Mouse (Mus musculus) frontal cortex, postnatal 10 days (tissue): ENCODE measurements around the gene Dtl.

Experiments
- DNase-seq, 2 experiments: peaks; one replicate each; pipeline ENCODE4 v3.0.0; 2022; ENCODE audit warnings: low spot score in 2 of 2, mixed read lengths in 1 of 2

Gene Dtl

DNA sequence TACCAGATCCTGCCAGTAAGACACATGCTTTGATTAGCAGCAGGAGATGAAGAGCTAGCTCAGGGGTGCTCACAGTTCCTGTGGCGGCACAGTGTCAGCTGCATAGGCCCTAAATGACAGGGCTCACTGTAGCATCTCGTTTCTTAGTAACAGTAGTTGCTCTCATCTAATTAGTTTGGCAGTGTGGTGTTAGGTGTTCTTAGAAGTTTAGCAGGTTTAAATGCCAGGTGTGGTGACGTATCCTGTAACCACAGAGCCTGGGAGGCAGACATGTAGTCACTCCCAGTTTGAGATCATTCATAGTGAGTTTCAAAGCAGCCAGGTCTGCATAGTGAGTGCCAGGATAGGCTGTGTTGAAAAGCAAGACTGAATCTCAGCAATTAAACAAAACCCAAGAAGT is 4.2 kb upstream of the Dtl start:
- no peak for DNase-seq

DNA sequence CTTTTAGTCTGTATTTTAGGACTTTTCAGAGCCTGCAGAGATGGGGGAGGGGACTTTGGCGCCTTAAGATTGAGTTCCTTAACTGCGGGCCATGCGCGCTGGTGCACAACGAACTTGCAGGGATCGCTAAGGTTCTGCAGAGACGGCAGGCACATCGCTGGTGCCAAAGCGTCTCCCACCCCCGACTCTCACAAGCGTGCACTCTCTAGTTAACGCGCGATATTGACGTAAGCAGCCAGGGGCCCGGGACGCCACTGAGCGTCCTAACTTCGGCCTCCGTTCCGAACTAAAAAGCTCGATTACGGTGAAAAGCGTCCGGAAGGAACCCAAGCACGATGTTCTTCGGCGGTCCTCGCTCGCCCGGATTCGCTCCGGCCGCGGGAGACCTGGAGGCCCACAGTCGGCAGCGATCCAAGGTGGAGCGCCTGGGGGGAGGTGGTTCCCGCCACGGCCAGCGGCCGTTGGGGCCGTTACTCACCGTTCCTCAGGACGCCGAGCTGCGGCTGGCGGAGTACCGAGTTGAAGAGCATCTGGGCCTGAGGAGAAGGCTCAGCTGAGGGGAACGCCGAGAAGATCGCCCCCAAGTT is 380 bp downstream of the Dtl start:
- DNase-seq, result peak; percentile 44 to 66

DNA sequence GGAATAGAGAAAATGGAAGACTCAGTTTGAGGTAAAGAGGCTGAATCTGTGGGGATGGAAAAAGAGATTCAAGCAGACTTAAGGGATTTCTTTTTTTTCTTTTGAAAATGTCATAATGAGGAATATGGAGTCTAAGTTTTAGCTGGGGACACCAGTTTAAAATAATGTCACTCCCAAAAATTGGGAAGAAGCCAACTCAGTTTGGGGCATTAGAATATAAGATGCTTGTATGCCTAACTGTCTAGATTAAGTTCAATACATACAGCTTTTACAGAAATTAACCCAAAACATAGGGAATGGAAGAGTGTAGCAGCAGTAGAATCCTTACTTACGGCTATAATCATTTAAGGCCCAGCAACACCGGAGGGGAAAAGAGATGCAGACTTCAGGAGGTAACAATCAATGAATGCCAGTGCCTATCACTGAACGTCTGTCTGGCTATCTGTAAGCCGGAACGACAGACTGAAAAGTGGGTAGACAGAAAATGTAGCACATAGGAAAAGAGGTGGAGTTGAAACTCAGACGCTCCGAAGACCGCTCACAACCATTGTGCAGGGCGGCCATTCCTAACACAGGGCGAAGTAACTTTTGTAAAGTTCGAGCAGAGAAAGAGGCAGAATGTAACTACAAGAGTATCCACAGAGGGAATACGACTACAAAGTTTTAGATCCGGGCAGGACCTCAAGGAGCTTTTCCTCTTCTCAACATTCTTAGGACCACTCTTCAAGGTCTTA is 1.3 kb downstream of the Dtl start:
- no peak for DNase-seq

GRCm38 (mm10) chr1:191570415-191570814 is 4.9 kb downstream of the Dtl start:
- no peak for DNase-seq

DNA sequence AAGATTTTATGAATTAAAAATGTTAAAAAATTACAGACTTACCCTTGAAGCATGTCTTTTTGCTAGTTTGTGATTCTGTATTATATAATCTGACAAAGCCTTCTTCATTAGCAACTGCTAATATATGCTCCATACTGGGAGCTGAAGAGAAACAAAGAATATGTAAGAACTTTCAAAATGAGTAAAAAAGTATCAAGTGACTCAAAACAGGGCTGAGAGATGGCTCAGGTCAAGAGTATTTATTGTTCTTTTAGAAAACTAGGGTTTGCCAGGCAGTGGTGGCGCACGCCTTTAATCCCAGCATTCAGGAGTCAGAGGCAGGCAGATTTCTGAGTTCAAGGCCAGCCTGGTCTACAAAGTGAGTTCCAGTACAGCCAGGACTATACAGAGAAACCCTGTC is 5.7 kb downstream of the Dtl start:
- DNase-seq, result no peak

DNA sequence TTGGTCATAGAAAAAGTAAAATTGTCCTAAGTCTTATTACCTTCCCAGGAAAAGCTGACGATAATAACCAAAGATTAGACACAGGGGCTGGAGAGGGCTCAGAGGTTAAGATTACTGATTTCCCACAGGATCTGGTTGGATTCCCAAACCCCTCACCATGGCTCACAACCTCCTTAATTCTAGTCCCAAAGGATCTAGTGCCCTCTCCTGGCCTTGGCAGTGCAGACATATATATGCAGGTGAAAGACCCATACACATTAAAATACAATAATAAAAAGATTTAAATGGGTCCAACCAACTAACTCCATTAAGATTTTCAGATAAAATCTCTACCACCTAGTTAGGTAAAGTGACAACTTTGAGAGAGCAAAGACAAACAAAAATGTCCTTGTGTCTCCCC is 7.5 kb downstream of the Dtl start:
- no peak for DNase-seq

GRCm38 (mm10) chr1:191562823-191563365 is 12.4 kb downstream of the Dtl start:
- no peak for DNase-seq

GRCm38 (mm10) chr1:191559779-191560178 is 15.6 kb downstream of the Dtl start:
- no peak for DNase-seq

DNA sequence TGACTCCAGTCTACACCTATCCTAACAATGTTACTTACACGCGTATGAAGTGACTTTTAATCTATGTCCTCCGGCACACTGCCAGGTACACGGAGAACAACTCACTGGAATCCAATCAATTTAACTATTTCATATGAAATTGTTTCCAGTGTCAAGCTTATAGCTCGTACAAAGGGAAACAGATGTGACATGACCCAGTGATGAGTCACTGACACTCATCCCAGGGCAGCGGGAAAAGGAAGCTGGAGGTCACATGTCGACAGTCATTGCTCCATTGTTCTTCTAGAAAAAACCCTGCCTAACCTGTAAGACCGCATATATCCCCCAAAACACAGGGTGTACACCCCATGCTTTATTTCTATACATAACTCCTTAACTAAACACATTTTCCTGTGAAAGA is 18.2 kb downstream of the Dtl start:
- DNase-seq, result no peak

- DNase-seq, result no peak
Observed at GRCm38 (mm10) chr1:191550786-191551185, 24.6 kb downstream of the Dtl start.

DNA sequence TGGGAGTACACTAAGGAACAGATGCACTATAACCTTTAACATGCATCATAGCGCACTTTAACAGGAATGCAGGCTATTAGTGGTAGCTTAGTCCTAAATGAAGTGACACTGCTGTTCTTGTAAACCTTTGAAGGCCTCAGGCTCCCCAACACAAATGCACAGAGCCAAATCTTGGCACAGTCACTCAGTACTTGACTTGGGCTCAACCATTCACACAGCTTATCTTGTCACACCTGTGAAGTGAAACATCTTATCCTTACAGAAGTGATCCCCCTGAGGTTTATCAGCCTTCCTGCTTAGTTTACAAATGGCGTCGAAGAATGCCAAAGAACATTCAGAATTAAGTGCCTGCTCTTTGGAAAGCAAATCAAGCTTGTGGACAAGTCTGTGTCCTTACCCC is 31.6 kb downstream of the Dtl start:
- DNase-seq, result no peak

GRCm38 (mm10) chr1:191541619-191542018 is 33.7 kb downstream of the Dtl start:
- DNase-seq, result no peak

GRCm38 (mm10) chr1:191541014-191541413 is 34.3 kb downstream of the Dtl start:
- peak in 1 of 2 experiments; percentile 26 for DNase-seq

- DNase-seq, result no peak
Observed at GRCm38 (mm10) chr1:191540300-191540699, 35.0 kb downstream of the Dtl start.

GRCm38 (mm10) chr1:191534896-191535295 is 40.4 kb downstream of the Dtl start:
- no peak for DNase-seq

GRCm38 (mm10) chr1:191531023-191531422 is 44.3 kb downstream of the Dtl start:
- no peak for DNase-seq

DNA sequence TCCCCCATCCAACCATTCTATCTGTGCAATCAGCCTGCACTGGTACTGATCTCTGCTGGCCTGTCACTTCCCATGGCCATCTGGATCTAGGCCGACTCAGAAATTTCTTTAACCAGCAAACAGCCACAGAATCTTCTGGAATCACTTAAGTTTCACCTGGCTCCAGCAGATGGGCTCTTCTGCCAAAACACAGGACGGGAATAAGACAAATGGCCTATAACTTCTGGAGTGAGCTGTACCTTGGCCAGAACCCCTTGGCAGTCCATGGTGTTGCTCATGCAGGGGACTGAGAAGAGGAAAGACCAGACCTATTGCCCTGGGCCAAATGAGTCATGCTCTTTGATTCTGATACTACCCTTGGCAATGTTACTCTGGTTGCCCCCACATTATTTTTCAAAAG is 45.9 kb downstream of the Dtl start:
- no peak for DNase-seq

GRCm38 (mm10) chr1:191527921-191528612 is 47.3 kb downstream of the Dtl start:
- no peak for DNase-seq

DNA sequence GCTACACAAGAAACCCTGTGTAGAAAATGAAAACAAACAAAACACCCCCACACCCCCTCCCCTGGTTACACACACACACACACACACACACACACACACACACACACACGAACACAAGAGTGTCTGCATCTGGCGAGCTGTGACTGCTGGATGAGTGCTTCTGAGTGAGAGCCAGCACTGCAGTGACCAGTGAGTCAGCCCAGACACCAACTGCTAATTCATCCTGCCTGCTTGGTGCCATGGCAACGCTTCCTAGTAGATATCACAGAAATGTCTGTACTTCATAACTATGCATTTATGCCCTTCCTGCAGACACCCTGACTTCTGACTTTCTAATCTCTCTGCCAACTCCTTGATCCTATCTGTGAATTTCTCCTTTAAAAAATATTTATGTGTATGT is 48.3 kb downstream of the Dtl start:
- DNase-seq, result peak; percentile 20 to 22

- DNase-seq, result no peak
Observed at GRCm38 (mm10) chr1:191521395-191521794, 53.9 kb downstream of the Dtl start.

DNA sequence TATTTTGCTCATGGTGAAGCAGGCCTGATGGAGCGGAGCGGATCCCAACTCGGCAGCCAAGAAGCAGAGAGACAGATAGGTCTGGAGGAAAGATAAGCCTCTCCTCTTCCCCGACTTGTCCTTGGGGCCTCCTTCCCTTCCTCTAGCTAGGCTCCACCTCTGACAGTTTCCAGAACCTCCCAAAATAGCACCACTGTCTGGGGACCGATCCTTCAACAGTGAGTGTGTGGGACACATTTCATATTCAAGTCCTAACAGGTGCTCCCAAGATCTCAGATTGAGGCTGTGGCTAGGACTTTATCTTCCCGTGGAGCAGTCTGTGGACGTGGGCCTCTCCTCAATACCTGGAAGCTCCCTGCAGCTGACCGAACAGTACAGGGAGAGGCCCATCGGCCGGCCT is 54.7 kb downstream of the Dtl start:
- DNase-seq, result no peak

DNA sequence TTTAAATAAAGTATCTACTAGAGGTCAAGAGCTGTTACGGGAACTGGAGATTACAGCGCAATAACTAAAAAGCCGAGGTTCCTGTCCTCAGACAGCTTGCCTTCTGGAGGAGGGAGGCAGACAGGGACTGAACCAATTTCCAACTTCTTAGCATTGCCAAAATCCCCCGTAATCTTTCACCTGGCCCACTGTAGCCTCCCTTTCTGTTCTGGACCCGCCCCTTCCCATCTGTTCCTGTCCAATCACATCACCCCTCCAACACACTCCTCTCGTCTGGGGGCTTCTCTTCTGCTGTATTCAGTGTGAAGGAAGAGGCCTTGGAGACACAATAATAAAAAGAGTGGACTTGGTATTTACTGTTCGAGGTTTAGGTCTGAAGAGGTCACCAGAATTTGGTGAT is 55.1 kb downstream of the Dtl start:
- DNase-seq, result no peak
